Mouse (Mus musculus) brown adipose tissue, adult 24 weeks (tissue): Measurements from ENCODE around the gene Kcnj10. TPM values are rescaled to one million over a fixed set of nuclear protein-coding genes. Genes with fewer than 3 reads are reported as not detected.

ENCODE experiments used
- H3K27ac ChIP-seq: fragments of 200-500 bp; replicated peaks from 2 replicates; pipeline ENCODE4 v1.5.1; 2012; ENCODE audit warnings: low read depth, mild to moderate bottlenecking, low read length
- H3K4me1 ChIP-seq: fragments of 200-500 bp; 2 replicates; pipeline ENCODE4 v1.6.1; 2012; ENCODE audit warnings: low read length, mixed read lengths; ENCODE audit not compliant: control insufficient read depth, insufficient read depth, insufficient read length
- H3K4me3 ChIP-seq: fragments of 200-500 bp; 2 replicates; pipeline ENCODE4 v1.5.1; 2012; ENCODE audit warnings: low read depth, mild to moderate bottlenecking, low read length, moderate library complexity; ENCODE audit not compliant: insufficient read depth
- polyA plus RNA-seq: library from polyadenylated mRNA; stranded (reverse); fragments of >200 nt; gene quantifications from 2 replicates; pipeline ENCODE4 v1.2.4, GENCODE M21; 2012; ENCODE audit not compliant: missing spikeins, insufficient read depth, insufficient read length

The Kcnj10 gene
- polyA plus RNA-seq, 1 experiment = not detected

GRCm38 (mm10) chr1:172319921-172320411 lies 21.0 kb upstream of the Kcnj10 start:
- H3K4me3 ChIP-seq = no peak overlapping the region
- no peaks in the 10 kb centered on the region for H3K4me1 ChIP-seq
- no peak overlapping the region for H3K27ac ChIP-seq

GRCm38 (mm10) chr1:172322725-172323124 lies 18.3 kb upstream of the Kcnj10 start:
- Histone ChIP-seq H3K4me3 (no peak overlapping the region), H3K27ac (no peak overlapping the region), H3K4me1 (no peaks in the 10 kb centered on the region)

- H3K4me1 ChIP-seq = no peaks in the 10 kb centered on the region
- H3K4me3 ChIP-seq = no peak overlapping the region
- no peak overlapping the region for H3K27ac ChIP-seq
Measured at GRCm38 (mm10) chr1:172323298-172323697, 17.7 kb upstream of the Kcnj10 start.

GRCm38 (mm10) chr1:172323801-172324359 lies 17.1 kb upstream of the Kcnj10 start:
- Histone ChIP-seq H3K4me1 (no peaks in the 10 kb centered on the region), H3K27ac (no peak overlapping the region), H3K4me3 (no peak overlapping the region)

GRCm38 (mm10) chr1:172324725-172325124 lies 16.3 kb upstream of the Kcnj10 start:
- Histone ChIP-seq H3K4me3 (no peak overlapping the region), H3K4me1 (no peaks in the 10 kb centered on the region), H3K27ac (no peak overlapping the region)

GRCm38 (mm10) chr1:172325680-172326535 lies 15.1 kb upstream of the Kcnj10 start:
- no peaks in the 10 kb centered on the region for H3K4me1 ChIP-seq
- H3K4me3 ChIP-seq = peak overlapping the region; percentile 46
- H3K27ac ChIP-seq = no peak overlapping the region

GRCm38 (mm10) chr1:172326684-172327083 lies 14.3 kb upstream of the Kcnj10 start:
- H3K4me3 ChIP-seq = peak overlapping the region; percentile 46
- H3K4me1 ChIP-seq = no peaks in the 10 kb centered on the region
- H3K27ac ChIP-seq = no peak overlapping the region

GRCm38 (mm10) chr1:172327206-172328001 lies 13.6 kb upstream of the Kcnj10 start:
- H3K4me1 ChIP-seq = no peaks in the 10 kb centered on the region
- no peak overlapping the region for H3K27ac ChIP-seq
- H3K4me3 ChIP-seq = no peak overlapping the region

GRCm38 (mm10) chr1:172328041-172328440 lies 13.0 kb upstream of the Kcnj10 start:
- Histone ChIP-seq H3K4me3 (no peak overlapping the region), H3K27ac (no peak overlapping the region), H3K4me1 (no peaks in the 10 kb centered on the region)

GRCm38 (mm10) chr1:172328461-172328860 lies 12.5 kb upstream of the Kcnj10 start:
- no peak overlapping the region for H3K4me3 ChIP-seq
- H3K4me1 ChIP-seq = no peaks in the 10 kb centered on the region
- no peak overlapping the region for H3K27ac ChIP-seq

- Histone ChIP-seq H3K4me3 (no peak within 1 kb of the TSS), H3K27ac (no peak within 1 kb of the TSS), H3K4me1 (no peaks in the 10 kb centered on the region)
Measured at GRCm38 (mm10) chr1:172329131-172329530, 11.9 kb upstream of the Kcnj10 start, which contains the start of gene Kcnj9. Gene Kcnj9 (minus strand): TSS chr1:172329318.

GRCm38 (mm10) chr1:172329616-172330015 lies 11.4 kb upstream of the Kcnj10 start:
- H3K4me1 ChIP-seq = no peaks in the 10 kb centered on the region
- H3K4me3 ChIP-seq = no peak overlapping the region
- no peak overlapping the region for H3K27ac ChIP-seq

- H3K4me3 ChIP-seq = no peak overlapping the region
- no peak overlapping the region for H3K27ac ChIP-seq
- no peaks in the 10 kb centered on the region for H3K4me1 ChIP-seq
Measured at GRCm38 (mm10) chr1:172331422-172331947, 9.5 kb upstream of the Kcnj10 start.

GRCm38 (mm10) chr1:172332925-172333324 lies 8.1 kb upstream of the Kcnj10 start:
- no peaks in the 10 kb centered on the region for H3K4me1 ChIP-seq
- no peak overlapping the region for H3K4me3 ChIP-seq
- no peak overlapping the region for H3K27ac ChIP-seq

- H3K4me1 ChIP-seq = no peaks in the 10 kb centered on the region
- no peak overlapping the region for H3K27ac ChIP-seq
- no peak overlapping the region for H3K4me3 ChIP-seq
Measured at GRCm38 (mm10) chr1:172333512-172333911, 7.5 kb upstream of the Kcnj10 start.
